Mouse (Mus musculus): Measurements from ENCODE around the gene Cdc42ep2. TPM values are rescaled to one million over a fixed set of nuclear protein-coding genes. Genes with fewer than 3 reads are reported as not detected.
A peak's percentile ranks its signal among the peaks of the same experiment; 100 is the strongest.

Cdc42ep2 gene
- polyA plus RNA-seq, 1 experiment from 2014 or later, result 13.5 TPM

- 30% methylated on average over 11 of the region's 11 CpGs for WGBS
- 0 out of 2 replicates have a peak overlapping the region, but pooled peaks have one; percentile 83 for H3K27ac ChIP-seq (replicated peaks)
- H3K4me1 ChIP-seq (replicated peaks), result peaks cover 51% of the 10 kb centered on the region
These were observed 767 bp upstream of the Cdc42ep2 start for GRCm38 (mm10) chr19:5925311-5925855.

GRCm38 (mm10) chr19:5923990-5924712 is 465 bp downstream of the Cdc42ep2 start:
- no peaks in the 10 kb centered on the region for H3K36me3 ChIP-seq
- H3K9me3 ChIP-seq, result no peaks in the 10 kb centered on the region
- H3K4me1 ChIP-seq (replicated peaks), result peaks cover 39% of the 10 kb centered on the region
- H3K27me3 ChIP-seq, result peaks cover 12% of the 10 kb centered on the region
- peak overlapping the region; percentile 76 for H3K9ac ChIP-seq
- ATAC-seq (ENCODE audit: low read depth), result peak; percentile 88
- under 1% methylated on average over 38 of the region's 38 CpGs for WGBS
- H3K27ac ChIP-seq (replicated peaks), result peak overlapping the region; percentile 83
- peak overlapping the region; percentile 59 for H3K4me3 ChIP-seq
- H3K4me2 ChIP-seq, result peak overlapping the region; percentile 82

More at GRCm38 (mm10) chr19:5925311-5925855, 767 bp upstream of the Cdc42ep2 start:
- H3K9me3 ChIP-seq, result no peaks in the 10 kb centered on the region
- no peaks in the 10 kb centered on the region for H3K36me3 ChIP-seq
- H3K9ac ChIP-seq, result peak overlapping the region; percentile 60
- H3K4me3 ChIP-seq, result peak overlapping the region; percentile 59
- ATAC-seq (ENCODE audit: low read depth), result no peak
- peaks cover 12% of the 10 kb centered on the region for H3K27me3 ChIP-seq
- peak overlapping the region; percentile 82 for H3K4me2 ChIP-seq

GRCm38 (mm10) chr19:5922963-5923362 is 1.7 kb downstream of the Cdc42ep2 start:
- no peak for ATAC-seq (ENCODE audit: low read depth)
- 93% methylated on average over 3 of the region's 3 CpGs for WGBS
- Histone ChIP-seq H3K27me3 (peaks cover 12% of the 10 kb centered on the region), H3K9ac (peak overlapping the region; percentile 44; the same call in 1 of the 2 replicates), H3K4me2 (peak overlapping the region; percentile 82), H3K9me3 (no peaks in the 10 kb centered on the region), H3K36me3 (peaks cover 5% of the 10 kb centered on the region), H3K4me3 (no peak overlapping the region), H3K27ac (replicated peaks) (no peak overlapping the region), H3K4me1 (replicated peaks) (peaks cover 39% of the 10 kb centered on the region)

- WGBS, result 83% methylated on average over 15 of the region's 15 CpGs
- H3K9ac ChIP-seq, result peak overlapping the region; percentile 44
- H3K4me2 ChIP-seq, result peak overlapping the region; percentile 82
- H3K9me3 ChIP-seq, result no peaks in the 10 kb centered on the region
- peaks cover 36% of the 10 kb centered on the region for H3K4me1 ChIP-seq (replicated peaks)
- H3K27me3 ChIP-seq, result peaks cover 12% of the 10 kb centered on the region
- H3K4me3 ChIP-seq, result peak overlapping the region; percentile 12
- no peak for ATAC-seq (ENCODE audit: low read depth)
- H3K27ac ChIP-seq (replicated peaks), result no peak overlapping the region
- peaks cover 11% of the 10 kb centered on the region for H3K36me3 ChIP-seq
These were observed 2.3 kb downstream of the Cdc42ep2 start for GRCm38 (mm10) chr19:5922119-5922942.

- 23% methylated on average over 9 of the region's 9 CpGs for WGBS
- Histone ChIP-seq H3K27ac (replicated peaks) (no peak overlapping the region), H3K4me2 (peak overlapping the region; percentile 82), H3K27me3 (peaks cover 12% of the 10 kb centered on the region), H3K36me3 (peaks cover 16% of the 10 kb centered on the region), H3K4me3 (peak overlapping the region; percentile 12), H3K4me1 (replicated peaks) (peaks cover 34% of the 10 kb centered on the region), H3K9ac (peak overlapping the region; percentile 44), H3K9me3 (no peaks in the 10 kb centered on the region)
- ATAC-seq (ENCODE audit: low read depth), result no peak
These were observed 2.9 kb downstream of the Cdc42ep2 start for GRCm38 (mm10) chr19:5921715-5922114.

GRCm38 (mm10) chr19:5913007-5913719 is 11.5 kb downstream of the Cdc42ep2 start, which contains the start of gene Dpf2:
Gene Dpf2, minus strand, starts transcription at chr19:5913010.
- H3K9me3 ChIP-seq, result no peaks in the 10 kb centered on the region
- peak; percentile 68 for ATAC-seq (ENCODE audit: low read depth)
- WGBS, result 19% methylated on average over 13 of the region's 13 CpGs
- H3K9ac ChIP-seq, result peak within 1 kb of the TSS; percentile 83
- H3K4me3 ChIP-seq, result peak within 1 kb of the TSS; percentile 85
- H3K4me1 ChIP-seq (replicated peaks), result peaks cover 32% of the 10 kb centered on the region
- no peaks in the 10 kb centered on the region for H3K27me3 ChIP-seq
- H3K36me3 ChIP-seq, result peaks cover 17% of the 10 kb centered on the region
- peak within 1 kb of the TSS; percentile 88 for H3K27ac ChIP-seq (replicated peaks)
- peak within 1 kb of the TSS; percentile 83 for H3K4me2 ChIP-seq

- H3K9me3 ChIP-seq, result no peaks in the 10 kb centered on the region
- WGBS, result under 1% methylated on average over 59 of the region's 59 CpGs
- peak overlapping the region; percentile 88 for H3K27ac ChIP-seq (replicated peaks)
- no peaks in the 10 kb centered on the region for H3K27me3 ChIP-seq
- peaks cover 32% of the 10 kb centered on the region for H3K4me1 ChIP-seq (replicated peaks)
- peak overlapping the region; percentile 85 for H3K4me3 ChIP-seq
- peaks cover 12% of the 10 kb centered on the region for H3K36me3 ChIP-seq
- peak overlapping the region; percentile 83 for H3K9ac ChIP-seq
- ATAC-seq (ENCODE audit: low read depth), result peak; percentile 96
- peak overlapping the region; percentile 83 for H3K4me2 ChIP-seq
These were observed 12.3 kb downstream of the Cdc42ep2 start for GRCm38 (mm10) chr19:5912103-5913006.

GRCm38 (mm10) chr19:5911430-5912102 is 13.1 kb downstream of the Cdc42ep2 start:
- Histone ChIP-seq H3K36me3 (peaks cover 15% of the 10 kb centered on the region), H3K27me3 (no peaks in the 10 kb centered on the region), H3K9me3 (no peaks in the 10 kb centered on the region), H3K4me3 (peak overlapping the region; percentile 85), H3K4me1 (replicated peaks) (peaks cover 32% of the 10 kb centered on the region), H3K4me2 (peak overlapping the region; percentile 83), H3K9ac (peak overlapping the region; percentile 83), H3K27ac (replicated peaks) (peak overlapping the region; percentile 88)
- ATAC-seq (ENCODE audit: low read depth), result no peak
- WGBS, result 3% methylated on average over 14 of the region's 14 CpGs

- peak overlapping the region; percentile 83 for H3K4me2 ChIP-seq
- ATAC-seq (ENCODE audit: low read depth), result no peak
These were observed 14.4 kb downstream of the Cdc42ep2 start for GRCm38 (mm10) chr19:5910221-5910620.

GRCm38 (mm10) chr19:5907275-5907674 is 17.3 kb downstream of the Cdc42ep2 start:
- WGBS, result 96% methylated on average over 3 of the region's 3 CpGs
- no peak for ATAC-seq (ENCODE audit: low read depth)
- peaks cover 53% of the 10 kb centered on the region for H3K36me3 ChIP-seq

More at GRCm38 (mm10) chr19:5910221-5910620, 14.4 kb downstream of the Cdc42ep2 start:
- Histone ChIP-seq H3K4me3 (peak overlapping the region; percentile 85), H3K27me3 (no peaks in the 10 kb centered on the region), H3K36me3 (peaks cover 26% of the 10 kb centered on the region), H3K9ac (peak overlapping the region; percentile 65), H3K9me3 (no peaks in the 10 kb centered on the region), H3K27ac (replicated peaks) (peak overlapping the region; percentile 57), H3K4me1 (replicated peaks) (peaks cover 32% of the 10 kb centered on the region)
- WGBS, result 64% methylated on average over 6 of the region's 6 CpGs

More at GRCm38 (mm10) chr19:5907275-5907674, 17.3 kb downstream of the Cdc42ep2 start:
- Histone ChIP-seq H3K27me3 (no peaks in the 10 kb centered on the region), H3K4me1 (replicated peaks) (peaks cover 24% of the 10 kb centered on the region), H3K4me3 (no peak overlapping the region), H3K4me2 (no peak overlapping the region), H3K9me3 (no peaks in the 10 kb centered on the region), H3K9ac (no peak overlapping the region), H3K27ac (replicated peaks) (no peak overlapping the region)

Measured in neural tube, embryonic 13.5 days (tissue).